Mouse (Mus musculus) C2C12 (cell line): ENCODE results near the gene Xylt1. TPM values are rescaled to one million over a fixed set of nuclear protein-coding genes. Genes with fewer than 3 reads are reported as not detected.

ENCODE experiments used
- H3K27me3 ChIP-seq: one replicate; pipeline ENCODE4 v1.6.1; 2011; ENCODE audit not compliant: control insufficient read depth, insufficient read depth, insufficient read length
- H3K36me3 ChIP-seq: one replicate; pipeline ENCODE4 v1.6.1; 2011; ENCODE audit not compliant: control insufficient read depth, insufficient read depth
- H3K4me3 ChIP-seq: one replicate; pipeline ENCODE4 v1.5.1; 2011; ENCODE audit warnings: mild to moderate bottlenecking, control low read depth; ENCODE audit not compliant: poor library complexity, insufficient read depth, severe bottlenecking
- H3K79me2 ChIP-seq: one replicate; pipeline ENCODE4 v1.6.1; 2011; ENCODE audit not compliant: control insufficient read depth, insufficient read depth
- H3K79me3 ChIP-seq: one replicate; pipeline ENCODE4 v1.6.1; 2011; ENCODE audit warnings: low read depth, control low read depth
- H3ac ChIP-seq: one replicate; pipeline ENCODE3; 2011; ENCODE audit warnings: low read depth; ENCODE audit not compliant: control insufficient read depth, insufficient read length
- CEBPB ChIP-seq: IDR thresholded peaks from one replicate; pipeline ENCODE4 v1.6.1; 2011; ENCODE audit warnings: low read depth, mild to moderate bottlenecking, control low read depth, moderate library complexity
- CTCF ChIP-seq: IDR thresholded peaks from one replicate; pipeline ENCODE4 v1.5.1; 2011; ENCODE audit not compliant: control insufficient read depth, insufficient read depth, insufficient read length
- FOSL1 ChIP-seq: IDR thresholded peaks from one replicate; pipeline ENCODE4 v1.8.0; 2011; ENCODE audit warnings: mild to moderate bottlenecking, low read length; ENCODE audit not compliant: poor library complexity, insufficient read depth, severe bottlenecking
- MAX ChIP-seq: IDR thresholded peaks from one replicate; pipeline ENCODE4 v1.6.1; 2011; ENCODE audit warnings: mild to moderate bottlenecking, control low read depth
- MYOD1 ChIP-seq: IDR thresholded peaks from one replicate; pipeline ENCODE4 v1.6.1; 2011; ENCODE audit warnings: low read depth; ENCODE audit not compliant: control insufficient read depth, insufficient read length
- MYOG ChIP-seq: IDR thresholded peaks from one replicate; pipeline ENCODE4 v1.6.1; 2011; ENCODE audit not compliant: control insufficient read depth, insufficient read length; ENCODE audit errors: extremely low read depth
- USF1 ChIP-seq: IDR thresholded peaks from one replicate; pipeline ENCODE4 v1.6.1; 2011; ENCODE audit warnings: low read depth, mild to moderate bottlenecking, control low read depth, moderate library complexity
- polyA plus RNA-seq: library from polyadenylated mRNA; unstranded; fragments of >200 nt; fragmentation: generic; extraction: Trizol; gene quantifications from one replicate; pipeline ENCODE4 v1.2.1, GENCODE M21; 2012; ENCODE audit warnings: missing spikeins

Xylt1 gene
- polyA plus RNA-seq, 1 experiment, result not detected

GRCm38 (mm10) chr7:117415009-117415363 is 34.2 kb downstream of the Xylt1 start:
- TF ChIP-seq MAX (no peak), MYOD1 (no peak), MYOG (no peak), FOSL1 (no peak), CTCF (no peak), USF1 (no peak), CEBPB (no peak)
- no peaks in the 10 kb centered on the region for H3K36me3 ChIP-seq

DNA sequence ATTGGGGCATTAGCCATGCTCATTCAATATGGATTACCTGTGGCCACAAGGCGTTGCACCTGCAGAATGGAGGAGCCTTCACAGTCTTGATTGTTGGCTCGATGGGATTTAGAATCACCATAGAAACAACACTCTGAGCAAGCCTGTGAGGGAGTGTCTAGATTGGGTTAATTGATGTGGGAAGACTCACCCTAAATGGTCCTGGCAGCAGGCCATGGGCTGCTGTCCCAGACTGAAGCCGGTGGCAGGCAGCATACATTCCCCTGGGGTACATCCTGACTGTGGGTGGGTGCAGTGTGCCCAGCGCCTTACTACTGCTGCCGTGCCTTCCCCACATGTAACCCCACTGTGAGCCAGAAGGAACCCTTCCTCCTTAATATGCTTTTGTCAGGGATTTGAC is 38.3 kb downstream of the Xylt1 start:
- Histone ChIP-seq H3K36me3 (no peaks in the 10 kb centered on the region), H3K79me2 (no peaks in the 10 kb centered on the region), H3K79me3 (no peaks in the 10 kb centered on the region), H3K4me3 (no peak overlapping the region), H3K27me3 (no peaks in the 10 kb centered on the region), H3ac (no peak overlapping the region)
- TF ChIP-seq FOSL1 (no peak), MYOG (no peak), CEBPB (no peak), MYOD1 (no peak), CTCF (no peak), MAX (no peak), USF1 (no peak)

More at GRCm38 (mm10) chr7:117415009-117415363, 34.2 kb downstream of the Xylt1 start:
- Histone ChIP-seq H3K4me3 (no peak overlapping the region), H3K27me3 (no peaks in the 10 kb centered on the region), H3K79me3 (no peaks in the 10 kb centered on the region), H3K79me2 (no peaks in the 10 kb centered on the region), H3ac (no peak overlapping the region)

DNA sequence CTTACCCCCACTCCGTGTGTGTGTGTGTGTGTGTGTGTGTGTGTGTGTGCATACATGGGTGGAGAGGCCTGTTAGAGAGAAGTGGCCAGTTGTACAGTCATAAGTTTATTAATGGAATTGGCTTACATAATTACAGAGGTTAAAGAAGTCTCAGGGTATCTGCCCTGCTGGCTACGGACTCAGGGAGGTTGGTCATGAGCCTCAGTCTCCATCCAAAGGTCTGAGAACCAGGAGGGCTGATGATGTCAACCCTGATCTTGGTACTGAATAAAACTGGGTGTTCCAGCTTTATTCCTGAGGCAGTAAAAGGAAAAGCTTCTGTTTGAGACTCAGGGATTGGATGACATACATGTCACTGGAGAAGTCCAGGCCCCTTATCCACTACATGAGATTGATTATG is 39.1 kb downstream of the Xylt1 start:
- H3K4me3 ChIP-seq, result no peak overlapping the region
- no peaks in the 10 kb centered on the region for H3K79me2 ChIP-seq
- TF ChIP-seq MYOD1 (no peak), CTCF (no peak), FOSL1 (no peak), MAX (no peak), USF1 (no peak), MYOG (no peak), CEBPB (no peak)
- no peaks in the 10 kb centered on the region for H3K27me3 ChIP-seq
- H3K36me3 ChIP-seq, result no peaks in the 10 kb centered on the region
- H3ac ChIP-seq, result no peak overlapping the region
- H3K79me3 ChIP-seq, result no peaks in the 10 kb centered on the region

- H3K4me3 ChIP-seq, result no peak overlapping the region
- no peaks in the 10 kb centered on the region for H3K79me2 ChIP-seq
- H3K36me3 ChIP-seq, result no peaks in the 10 kb centered on the region
- no peak overlapping the region for H3ac ChIP-seq
- no peaks in the 10 kb centered on the region for H3K27me3 ChIP-seq
- no peaks in the 10 kb centered on the region for H3K79me3 ChIP-seq
- TF ChIP-seq USF1 (no peak), CTCF (no peak), MAX (no peak), CEBPB (no peak), FOSL1 (no peak), MYOG (no peak), MYOD1 (no peak)
These were observed 39.5 kb downstream of the Xylt1 start for GRCm38 (mm10) chr7:117420301-117420700.

DNA sequence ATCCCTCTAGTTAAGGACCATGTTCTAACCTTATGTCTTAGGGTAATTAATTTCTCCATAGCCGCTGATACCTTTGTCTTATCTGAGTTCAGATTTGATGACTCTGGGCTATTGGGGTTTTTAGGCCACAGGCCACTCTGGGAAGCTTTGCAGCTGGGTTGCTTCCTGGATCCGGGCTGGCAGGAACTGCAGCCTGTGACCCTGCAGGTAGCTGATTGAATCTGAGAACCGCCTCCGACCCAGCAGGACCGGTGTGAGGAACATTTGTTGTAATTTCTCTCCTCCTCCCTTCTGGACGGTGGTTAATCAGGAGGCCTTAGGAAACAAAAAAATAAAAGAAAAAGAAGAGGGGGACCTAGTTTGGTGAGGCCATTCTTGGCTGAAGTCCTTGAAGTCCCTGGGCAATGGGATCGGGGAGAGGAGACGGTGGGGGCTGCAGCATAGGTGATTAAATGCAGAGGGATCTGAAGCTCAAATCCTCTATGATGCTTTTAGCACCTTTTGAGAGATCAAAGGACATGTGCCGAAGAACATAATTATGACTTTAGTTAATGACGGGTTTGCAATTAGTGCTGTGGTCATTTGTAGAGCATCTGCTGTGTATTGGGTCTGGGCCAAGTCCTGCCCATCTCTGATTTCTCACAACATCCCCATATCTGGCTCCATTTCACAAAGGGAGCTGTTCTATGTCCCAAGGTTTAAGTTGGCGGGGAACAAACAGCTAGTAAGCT is 40.2 kb downstream of the Xylt1 start:
- no peak overlapping the region for H3K4me3 ChIP-seq
- TF ChIP-seq MAX (no peak), USF1 (no peak), MYOG (no peak), FOSL1 (no peak), CEBPB (no peak), CTCF (no peak)
- H3K27me3 ChIP-seq, result no peaks in the 10 kb centered on the region
- H3ac ChIP-seq, result no peak overlapping the region
- no peaks in the 10 kb centered on the region for H3K79me2 ChIP-seq
- no peaks in the 10 kb centered on the region for H3K36me3 ChIP-seq
- H3K79me3 ChIP-seq, result no peaks in the 10 kb centered on the region

DNA sequence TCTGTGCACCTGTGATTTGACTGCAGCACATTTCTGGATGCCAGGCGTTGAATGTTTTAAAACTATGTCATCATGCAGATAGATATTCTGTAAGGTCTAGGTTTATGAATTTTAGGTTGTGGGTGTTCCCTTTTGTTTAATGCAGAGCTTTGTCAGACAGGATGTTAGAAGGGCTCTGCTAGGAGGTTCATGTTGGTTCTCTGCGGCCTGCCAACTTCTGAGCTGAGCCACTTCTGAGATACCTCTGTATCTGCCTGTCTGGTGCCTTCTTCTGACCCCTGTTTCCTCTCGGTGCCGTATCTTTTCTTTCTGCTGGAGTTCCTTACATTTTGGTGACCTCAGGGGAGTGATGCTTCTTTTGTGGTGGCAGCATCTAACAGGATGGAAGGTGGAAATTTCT is 44.1 kb downstream of the Xylt1 start:
- Histone ChIP-seq H3K79me3 (no peaks in the 10 kb centered on the region), H3K79me2 (no peaks in the 10 kb centered on the region), H3K4me3 (no peak overlapping the region), H3K36me3 (no peaks in the 10 kb centered on the region), H3K27me3 (no peaks in the 10 kb centered on the region), H3ac (no peak overlapping the region)
- TF ChIP-seq CEBPB, result no peak
- no peak for TF ChIP-seq MAX
- TF ChIP-seq MYOD1, result no peak
- no peak for TF ChIP-seq USF1
- TF ChIP-seq MYOG, result no peak
- TF ChIP-seq FOSL1, result no peak
- TF ChIP-seq CTCF, result no peak
